Mouse (Mus musculus): ENCODE results near the gene Zxdc. TPM values are rescaled to one million over a fixed set of nuclear protein-coding genes. Genes with fewer than 3 reads are reported as not detected.

Zxdc gene
- polyA plus RNA-seq, 1 experiment = 13.4 TPM

Other genes with a start within 250 kb of the Zxdc start
- not detected in 2 replicates for gene Vmn1r51, start 246.9 kb upstream of the Zxdc start, polyA plus RNA-seq (2012; rRNA removed)
- gene Vmn1r52, start 194.7 kb upstream of the Zxdc start, polyA plus RNA-seq (2012; rRNA removed) = not detected in 2 replicates
- gene V1ra8, start 166.7 kb upstream of the Zxdc start, polyA plus RNA-seq (2012; rRNA removed) = not detected in 2 replicates
- 0.10 TPM in 1 of 2 replicates, not detected in the other for gene Vmn1r53, start 145.1 kb upstream of the Zxdc start, polyA plus RNA-seq (2012; rRNA removed)
- gene Vmn1r54, start 123.2 kb upstream of the Zxdc start, polyA plus RNA-seq (2012; rRNA removed) = not detected in 2 replicates
- gene BC048671, start 68.3 kb upstream of the Zxdc start, polyA plus RNA-seq (2012; rRNA removed) = not detected in 2 replicates
- 0.29 and 0.31 TPM in 2 replicates for gene Chst13, start 44.3 kb upstream of the Zxdc start, polyA plus RNA-seq (2012; rRNA removed)
- 0.21 and 0.23 TPM in 2 replicates for gene Uroc1, start 36.2 kb upstream of the Zxdc start, polyA plus RNA-seq (2012; rRNA removed)
- gene Cfap100, start 59.3 kb downstream of the Zxdc start, polyA plus RNA-seq (2012; rRNA removed) = 1.3 and 2.2 TPM in 2 replicates
- 15.5 and 18.5 TPM in 2 replicates for gene Klf15, start 93.1 kb downstream of the Zxdc start, polyA plus RNA-seq (2012; rRNA removed)
- gene Aldh1l1, start 116.9 kb downstream of the Zxdc start, polyA plus RNA-seq (2012; rRNA removed) = 6.2 and 7.2 TPM in 2 replicates
- gene Slc41a3, start 235.2 kb downstream of the Zxdc start, polyA plus RNA-seq (2012; rRNA removed) = 6.9 and 9.0 TPM in 2 replicates